Mouse (Mus musculus) layer of hippocampus, adult 18-20 months (tissue): ENCODE measurements at regions not wholly inside any gene's neighbourhood (a gene's known extent, or its start where the extent isn't known, plus 50 kb on each side); places are given as distances from the start of the nearest gene placed in this dataset.

ENCODE experiments used
- DNase-seq, 2 experiments: peaks; one replicate each; pipeline ENCODE4 v3.0.0; 2022; ENCODE audit warnings: low spot score in 2 of 2

DNA sequence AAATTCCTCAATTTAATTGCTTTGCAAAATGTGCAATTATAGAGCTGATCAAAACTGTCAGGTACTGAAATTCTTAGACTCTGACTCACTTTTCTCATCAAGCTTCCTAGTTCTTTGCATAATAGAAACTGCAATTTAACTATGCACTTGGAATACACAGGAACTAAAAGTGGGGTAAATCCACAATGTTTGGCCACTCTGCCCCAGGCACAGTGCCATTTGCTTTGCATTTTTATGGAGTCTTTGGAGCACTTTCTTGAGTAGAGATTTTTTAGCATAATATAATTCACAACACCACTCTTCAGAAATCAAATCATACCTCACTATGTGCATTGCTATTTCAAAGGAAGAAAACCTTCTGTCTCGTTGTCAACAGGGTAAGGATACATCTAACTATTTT, 414.5 kb upstream of the A730009L09Rik start:
- DNase-seq = no peak

DNA sequence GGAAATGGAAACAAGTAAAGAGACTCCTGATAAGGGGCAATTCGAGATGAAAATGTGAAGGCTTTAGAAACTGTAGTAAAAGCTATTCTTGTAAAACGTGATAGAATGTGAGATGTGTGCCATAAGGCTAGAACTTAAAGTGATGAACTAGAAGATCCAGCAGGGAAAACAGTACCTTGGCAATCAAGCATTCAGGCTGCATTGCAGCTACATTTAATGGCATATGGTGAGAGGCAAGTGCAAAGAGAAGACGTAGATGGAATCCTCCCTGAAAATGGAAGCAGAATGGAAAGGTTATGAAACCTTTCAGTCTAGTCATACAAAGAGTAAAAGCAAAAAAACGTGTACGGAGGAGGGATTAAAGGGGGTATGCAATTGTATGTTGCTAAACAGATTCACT, 403.3 kb upstream of the A730009L09Rik start:
- no peak for DNase-seq

GRCm38 (mm10) chr16:84117556-84117955, 397.4 kb upstream of the A730009L09Rik start:
- DNase-seq = no peak

GRCm38 (mm10) chr16:84135651-84136200, 379.2 kb upstream of the A730009L09Rik start:
- DNase-seq = peak; percentile 16 to 68

DNA sequence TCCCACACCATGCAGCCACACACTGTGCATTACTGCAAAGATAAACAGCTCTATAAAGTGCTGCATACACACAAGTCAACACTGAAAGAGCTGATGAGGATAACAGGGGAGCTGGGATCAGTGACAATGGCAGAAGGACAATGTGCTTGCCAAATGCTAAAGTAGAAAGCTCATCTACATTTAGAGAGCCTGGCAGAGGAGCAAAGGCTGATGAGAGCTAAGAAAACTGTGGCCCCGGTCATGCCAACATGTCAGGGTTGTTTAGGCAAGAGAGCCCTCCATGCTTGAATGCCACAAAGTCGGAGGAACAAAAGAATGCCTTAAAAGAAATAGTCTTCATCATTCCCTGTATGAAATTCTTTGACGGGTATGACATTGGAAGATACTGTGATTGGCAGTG, 363.0 kb upstream of the A730009L09Rik start:
- no peak for DNase-seq

GRCm38 (mm10) chr16:84172080-84172479, 342.8 kb upstream of the A730009L09Rik start:
- peak in 1 of 2 experiments; percentile 28 for DNase-seq
